Mouse (Mus musculus): Measurements from ENCODE around the gene Sirt2. TPM values are rescaled to one million over a fixed set of nuclear protein-coding genes. Genes with fewer than 3 reads are reported as not detected.

Gene Sirt2
- total RNA-seq, 2 experiments from 2014 or later, result 70.7 to 76.3 TPM

- no peak for DNase-seq
- intact Hi-C loops (cut with DNase I), result loop anchor here (5.0 kb wide), 1 partner anchor 180 kb away; no protein-coding TSS in a partner anchor
Observed at GRCm38 (mm10) chr7:28792391-28793185, 26.1 kb downstream of the Sirt2 start.

DNA sequence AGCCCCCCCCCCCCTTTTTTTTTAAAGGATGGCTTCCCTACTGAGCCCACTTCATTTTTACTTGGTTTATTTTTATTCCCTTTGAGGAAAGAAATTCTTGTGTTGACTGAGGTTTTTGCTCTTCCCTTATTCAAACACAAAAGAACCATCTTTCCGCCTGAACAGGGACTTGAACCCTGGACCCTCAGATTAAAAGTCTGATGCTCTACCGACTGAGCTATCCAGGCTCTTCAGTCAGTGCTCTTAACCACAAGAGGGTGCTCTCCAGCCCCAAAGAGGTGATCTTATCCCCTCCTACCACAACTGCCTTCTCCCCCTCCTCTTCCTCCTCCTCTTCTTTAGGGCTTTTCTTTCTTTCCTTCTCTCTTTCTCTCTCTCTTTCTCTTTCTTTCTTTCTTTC lies 27.3 kb downstream of the Sirt2 start:
- peak; percentile 45 to 51 for DNase-seq
- intact Hi-C loops (cut with DNase I), result loop anchor here (2.0 to 5.0 kb wide), 2 partner anchors 33 to 178 kb away; no protein-coding TSS in a partner anchor

DNA sequence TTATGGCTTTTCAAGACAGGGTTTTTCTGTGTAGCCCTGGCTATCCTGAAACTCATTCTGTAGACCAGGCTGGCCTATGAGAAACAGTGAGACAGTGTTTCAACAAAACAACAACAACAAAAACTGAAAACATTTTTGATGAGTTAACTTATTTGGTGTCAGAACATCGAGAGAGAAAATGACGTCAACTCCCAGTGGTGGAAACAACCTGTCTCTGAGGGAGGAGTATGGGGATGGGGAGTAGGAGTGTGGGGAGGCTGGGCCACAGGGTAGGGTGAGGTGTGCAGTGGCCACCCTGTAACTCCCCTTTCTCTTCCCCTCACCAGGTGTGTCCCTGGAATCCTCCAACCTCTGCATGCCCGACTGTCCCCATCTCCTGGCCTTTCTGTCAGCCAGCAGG lies 28.0 kb downstream of the Sirt2 start:
- DNase-seq, result no peak
- intact Hi-C loops (cut with DNase I), result loop anchor here (2.0 to 5.0 kb wide), 2 partner anchors 32 to 178 kb away; no protein-coding TSS in a partner anchor

DNA sequence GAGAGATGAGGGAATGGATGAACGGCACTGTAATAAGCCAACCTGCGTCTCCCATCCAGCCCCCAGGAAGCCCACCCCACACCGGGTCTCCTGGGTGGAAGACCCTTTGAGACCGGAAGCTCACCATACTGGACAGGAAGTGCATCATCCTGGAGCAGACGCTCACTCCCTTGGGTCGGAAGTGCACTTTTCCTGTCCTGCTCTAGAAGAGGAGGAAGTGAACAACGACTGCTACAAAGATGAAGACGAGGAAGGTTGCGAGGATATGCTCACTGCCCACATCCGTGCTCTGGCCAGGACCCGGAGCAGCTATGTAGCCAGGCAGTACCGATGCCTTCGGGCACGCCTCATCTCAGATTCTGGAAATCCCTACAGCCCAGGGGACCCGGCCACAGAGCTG lies 29.3 kb downstream of the Sirt2 start:
- intact Hi-C loops (cut with DNase I), result loop anchor here (1.0 to 5.0 kb wide), 3 partner anchors 31 to 246 kb away; no protein-coding TSS in a partner anchor
- no peak for DNase-seq

- intact Hi-C loops (cut with DNase I), result loop anchor here (1.0 to 5.0 kb wide), 2 partner anchors 71 to 246 kb away; no protein-coding TSS in a partner anchor
- DNase-seq, result peak; percentile 84 to 90
Observed at GRCm38 (mm10) chr7:28796562-28796975, 30.0 kb downstream of the Sirt2 start.

DNA sequence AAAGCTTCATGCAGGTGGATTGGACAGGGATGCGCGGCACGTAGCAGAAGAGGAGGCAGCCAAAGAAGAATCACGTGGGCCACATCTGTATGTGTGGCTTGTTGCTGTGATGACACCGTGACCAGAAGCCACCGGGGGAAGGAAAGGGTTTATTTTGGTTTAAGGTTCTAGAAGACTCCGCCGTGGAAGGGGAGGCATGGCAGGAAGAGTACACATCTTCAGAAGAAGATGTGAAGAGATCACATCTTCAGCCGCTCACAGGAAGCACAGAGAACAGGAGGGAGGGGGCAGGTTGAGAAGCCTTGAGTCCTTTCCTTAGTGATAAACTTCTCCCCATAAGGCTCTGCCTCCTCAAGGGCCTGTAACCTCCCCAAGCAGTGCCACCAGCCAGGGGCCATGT lies 33.5 kb downstream of the Sirt2 start:
- no peak for DNase-seq
- intact Hi-C loops (cut with DNase I), result loop anchor here (5.0 kb wide), 1 partner anchor 242 kb away; no protein-coding TSS in a partner anchor

DNA sequence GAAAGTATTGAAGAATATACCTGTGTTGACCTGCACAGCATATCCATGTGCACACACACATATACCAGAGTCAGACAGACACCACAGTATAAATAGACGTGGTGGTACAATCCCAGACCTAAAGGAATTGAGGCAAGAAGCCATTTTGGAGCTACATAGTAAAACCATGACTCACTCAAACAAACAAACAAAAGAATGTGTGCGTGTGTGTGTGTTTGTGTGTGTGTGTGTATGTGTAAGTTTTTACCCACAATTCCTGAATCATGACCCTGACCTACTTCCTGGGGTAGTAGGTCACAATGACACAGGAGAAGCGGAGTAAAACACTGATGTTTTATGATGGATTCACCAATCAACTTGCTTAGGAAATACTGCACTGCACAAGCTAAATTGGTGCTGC lies 34.9 kb downstream of the Sirt2 start:
- intact Hi-C loops (cut with DNase I), result no loop called here
- DNase-seq, result no peak

- intact Hi-C loops (cut with DNase I), result no loop called here
- peak in 1 of 2 experiments; percentile 72 for DNase-seq
Observed at GRCm38 (mm10) chr7:28801901-28802670, 35.6 kb downstream of the Sirt2 start.

DNA sequence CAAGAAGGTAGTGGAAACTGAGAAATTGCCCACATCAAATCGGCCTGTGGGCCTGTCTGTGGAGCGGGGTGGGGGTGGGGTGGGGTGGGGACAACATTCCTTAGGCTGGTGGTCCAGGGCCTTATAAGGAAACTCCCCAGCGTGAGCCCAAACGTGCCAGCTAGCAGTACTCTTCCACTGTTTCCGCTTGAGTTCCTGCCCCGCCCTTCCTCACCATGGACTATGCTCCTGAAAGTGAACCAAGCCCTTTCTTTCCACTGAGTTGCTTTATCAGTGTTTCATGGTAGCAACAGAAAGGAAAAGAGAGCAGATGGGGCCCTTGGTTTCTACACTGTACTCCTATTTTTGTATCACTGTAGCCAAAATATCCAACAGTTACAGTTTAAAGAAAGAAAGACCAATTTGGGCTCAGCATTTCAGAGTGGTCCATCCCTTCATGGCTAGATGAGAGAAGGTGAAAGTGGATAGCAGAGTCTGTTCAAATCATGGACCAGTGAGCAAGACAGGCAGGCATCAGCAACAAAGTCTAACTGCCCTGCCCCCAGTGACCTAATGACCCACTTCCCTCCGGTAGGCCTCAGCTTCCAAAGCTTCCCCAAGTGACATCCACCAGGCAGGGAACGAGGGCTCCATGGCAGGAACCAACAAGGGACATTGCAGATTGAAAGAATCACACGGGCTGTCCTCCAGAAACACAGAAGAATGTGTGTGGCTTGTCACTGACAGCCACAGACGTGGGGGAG lies 36.5 kb downstream of the Sirt2 start:
- intact Hi-C loops (cut with DNase I), result no loop called here
- DNase-seq, result peak in 1 of 2 experiments; percentile 48

- intact Hi-C loops (cut with DNase I), result no loop called here
- no peak for DNase-seq
Observed at GRCm38 (mm10) chr7:28803756-28804155, 37.2 kb downstream of the Sirt2 start.

DNA sequence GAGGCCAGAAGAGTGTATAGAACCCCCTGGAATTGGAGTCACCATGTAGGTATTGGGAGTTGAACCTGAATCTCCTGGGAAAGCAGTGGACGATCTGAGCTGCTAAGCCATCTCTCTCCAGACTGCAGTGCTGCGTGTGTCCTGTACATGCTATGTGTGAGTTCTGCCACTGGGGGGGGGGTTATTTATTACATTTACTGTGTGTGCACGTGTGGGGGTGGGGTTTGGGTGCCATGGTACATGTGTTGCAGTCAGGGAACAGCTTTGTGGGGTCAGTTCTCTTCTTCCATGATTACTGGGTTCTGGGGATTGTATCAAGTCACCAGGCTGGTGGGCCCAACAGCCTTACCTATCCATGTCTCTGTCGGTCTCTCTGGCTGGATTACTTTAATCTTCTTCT lies 40.3 kb downstream of the Sirt2 start:
- intact Hi-C loops (cut with DNase I), result loop anchor here (5.0 kb wide), 1 partner anchor 625 kb away; no protein-coding TSS in a partner anchor
- peak in 1 of 2 experiments; percentile 49 for DNase-seq

GRCm38 (mm10) chr7:28807641-28808220 lies 41.2 kb downstream of the Sirt2 start:
- peak; percentile 67 to 70 for DNase-seq

DNA sequence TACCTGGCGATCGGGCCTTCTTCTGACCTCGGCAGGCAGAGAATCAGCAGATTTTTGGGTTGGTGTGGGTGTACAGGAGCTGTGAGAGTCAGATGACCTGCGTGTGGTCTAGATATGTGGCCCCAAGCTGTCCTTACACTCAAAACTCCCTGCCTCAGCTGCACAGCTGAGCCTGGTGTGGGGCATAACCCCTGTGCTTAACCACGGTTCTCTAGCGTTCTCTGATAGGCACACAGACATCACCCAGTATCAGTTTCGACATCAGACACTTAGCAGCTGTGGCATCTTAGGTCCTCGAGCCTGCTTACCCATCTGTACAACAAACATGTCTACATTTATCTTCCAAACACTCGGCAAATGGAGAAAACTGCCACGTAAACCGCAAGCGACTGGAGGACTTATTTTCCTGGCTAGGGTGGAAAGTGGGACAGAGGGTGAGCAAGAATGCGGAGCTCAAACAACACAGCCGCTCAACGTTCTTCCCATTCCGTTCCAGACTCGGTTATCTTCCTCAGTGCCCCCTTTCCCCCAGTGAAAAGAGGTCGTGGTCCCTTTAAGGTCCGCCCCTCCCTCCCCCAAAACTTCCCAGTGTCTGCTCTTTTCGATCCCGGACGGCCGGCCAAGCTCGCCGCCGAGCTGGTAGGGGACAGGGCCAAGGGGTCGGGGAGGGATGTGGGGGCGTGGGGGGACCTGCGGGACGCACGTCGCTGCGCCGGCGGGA lies 41.8 kb downstream of the Sirt2 start, which contains the start of gene Hnrnpl:
TSS of gene Hnrnpl (plus strand) at position 321 of the 721 bp plus-strand sequence.
- peak in 1 of 2 experiments; percentile 85 for DNase-seq
- intact Hi-C loops (cut with DNase I), result loop anchor here (2.0 to 5.0 kb wide), 2 partner anchors 16 to 624 kb away; partner anchors contain the start of gene Ech1

More at GRCm38 (mm10) chr7:28807641-28808220, 41.2 kb downstream of the Sirt2 start:
- intact Hi-C loops (cut with DNase I), result loop anchor here (2.0 to 5.0 kb wide), 2 partner anchors 17 to 625 kb away; partner anchors contain the start of gene Ech1

- intact Hi-C loops (cut with DNase I), result loop anchor here (2.0 to 5.0 kb wide), 2 partner anchors 16 to 623 kb away; partner anchors contain the start of gene Ech1
Observed at GRCm38 (mm10) chr7:28808957-28809393, 42.4 kb downstream of the Sirt2 start.

GRCm38 (mm10) chr7:28809401-28810089 lies 43.0 kb downstream of the Sirt2 start:
- peak; percentile 72 to 73 for DNase-seq
- intact Hi-C loops (cut with DNase I), result loop anchor here (2.0 to 5.0 kb wide), 3 partner anchors 15 to 623 kb away; partner anchors contain the start of gene Ech1

More at GRCm38 (mm10) chr7:28808957-28809393, 42.4 kb downstream of the Sirt2 start:
- peak; percentile 97 for DNase-seq

DNA sequence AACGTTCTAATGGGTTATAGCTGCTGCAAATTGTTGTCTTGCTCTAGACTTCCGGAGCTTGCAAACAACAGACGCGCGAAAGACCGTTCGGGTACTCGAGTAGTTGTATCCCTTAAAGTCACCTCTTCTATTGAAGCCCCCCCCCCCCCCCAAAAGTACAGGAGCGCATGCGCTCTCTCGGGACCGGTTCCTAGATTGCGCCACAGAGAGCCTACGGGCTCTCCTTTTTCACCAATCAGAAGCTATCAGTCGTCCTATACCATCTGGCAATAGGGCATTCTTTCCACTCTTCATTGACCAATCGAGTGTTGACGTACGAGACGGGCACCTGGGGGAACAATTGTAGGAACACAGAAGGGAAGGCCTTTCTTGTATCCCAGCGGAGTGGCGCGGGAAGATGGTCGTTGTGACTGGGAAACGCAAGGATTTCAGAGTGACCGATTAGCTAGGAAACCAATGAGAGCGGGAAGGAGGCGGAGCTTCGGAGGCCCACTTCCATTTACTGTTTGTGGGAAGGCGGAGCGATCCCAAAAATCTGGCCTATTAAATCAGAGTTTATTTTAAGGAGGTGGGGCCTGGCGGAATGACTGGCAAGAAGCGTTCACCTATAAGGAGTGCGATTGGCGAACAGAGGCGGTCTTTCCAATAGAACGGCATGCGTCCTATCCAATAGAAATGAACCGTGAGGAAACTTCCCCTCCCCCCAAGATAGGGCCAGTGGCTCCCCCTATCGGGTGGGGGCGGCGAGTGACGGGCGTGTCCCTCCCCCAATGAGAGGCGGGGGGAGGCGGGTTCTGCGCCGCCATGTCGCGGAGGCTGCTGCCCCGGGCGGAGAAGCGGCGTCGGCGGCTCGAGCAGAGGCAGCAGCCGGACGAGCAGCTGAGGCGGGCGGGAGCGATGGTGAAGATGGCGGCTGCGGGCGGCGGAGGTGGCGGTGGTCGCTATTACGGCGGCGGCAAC lies 43.9 kb downstream of the Sirt2 start:
- intact Hi-C loops (cut with DNase I), result loop anchor here (5.0 kb wide), 1 partner anchor 147 kb away; no protein-coding TSS in a partner anchor
- DNase-seq, result peak; percentile 98 to 99

DNA sequence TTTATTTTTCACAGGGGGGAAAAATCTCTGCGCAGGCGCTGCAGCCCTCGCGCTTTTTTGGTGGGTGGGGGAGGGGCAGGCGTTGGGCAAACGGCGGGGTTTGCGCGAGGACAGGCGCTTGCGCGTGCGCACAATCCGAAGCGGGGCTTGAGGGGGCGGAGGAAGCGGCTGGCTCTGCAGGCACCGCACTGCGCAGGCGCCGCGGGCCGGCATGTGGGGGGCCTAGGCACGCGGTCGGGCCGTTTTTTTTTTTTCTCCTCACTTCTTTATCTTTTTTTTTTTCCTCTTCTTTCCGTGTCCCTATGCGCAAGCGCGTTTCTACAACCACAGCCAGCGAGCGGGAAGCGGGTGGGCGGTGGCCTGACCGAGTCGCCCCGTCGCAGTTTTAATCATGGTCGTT lies 44.7 kb downstream of the Sirt2 start:
- intact Hi-C loops (cut with DNase I), result loop anchor here (5.0 kb wide), 1 partner anchor 146 kb away; no protein-coding TSS in a partner anchor

More for the DNA sequence above, 44.7 kb downstream of the Sirt2 start:
- peak; percentile 95 to 96 for DNase-seq

All from heart, postnatal 10 days (tissue).